Mouse (Mus musculus) kidney, embryonic 14.5 days (tissue): ENCODE data around the gene Jmjd8. TPM values are rescaled to one million over a fixed set of nuclear protein-coding genes. Genes with fewer than 3 reads are reported as not detected.

ENCODE experiments used
- ATAC-seq: fragments of 200-750 bp; cut with Nextera tagmentation; 2 replicates; pipeline ENCODE4 v1.8.0; 2017; ENCODE audit warnings: moderate number of reproducible peaks, mild to moderate bottlenecking, moderate TSS enrichment, moderate library complexity; ENCODE audit not compliant: low FRiP score, low TSS enrichment
- H3K27ac ChIP-seq: fragments of 300-500 bp; sonication (generic); 2 replicates; pipeline ENCODE4 v1.5.1; 2014; ENCODE audit warnings: low read depth, mild to moderate bottlenecking, low read length, moderate library complexity, mixed read lengths
- H3K27me3 ChIP-seq: fragments of 300-500 bp; sonication (generic); 2 replicates; pipeline ENCODE4 v1.6.1; 2014; ENCODE audit warnings: mild to moderate bottlenecking, low read length; ENCODE audit not compliant: control insufficient read depth, insufficient read depth
- H3K36me3 ChIP-seq: fragments of 300-500 bp; sonication (generic); 2 replicates; pipeline ENCODE4 v1.6.1; 2014; ENCODE audit warnings: low read length, mixed read lengths; ENCODE audit not compliant: control insufficient read depth, insufficient read depth
- H3K4me1 ChIP-seq: fragments of 300-500 bp; sonication (generic); 2 replicates; pipeline ENCODE4 v1.6.1; 2014; ENCODE audit warnings: low read length, mixed read lengths; ENCODE audit not compliant: control insufficient read depth, insufficient read depth
- H3K4me2 ChIP-seq: fragments of 300-500 bp; sonication (generic); replicated peaks from 2 replicates; pipeline ENCODE4 v1.6.1; 2014; ENCODE audit warnings: low read depth, mild to moderate bottlenecking, low read length
- H3K4me3 ChIP-seq: fragments of 300-500 bp; sonication (generic); 2 replicates; pipeline ENCODE4 v1.5.1; 2014; ENCODE audit warnings: mild to moderate bottlenecking, low read length
- H3K9ac ChIP-seq: fragments of 300-500 bp; sonication (generic); 2 replicates; pipeline ENCODE4 v1.6.1; 2014; ENCODE audit warnings: low read depth, mild to moderate bottlenecking, low read length, moderate library complexity
- H3K9me3 ChIP-seq: fragments of 300-500 bp; sonication (generic); 2 replicates; pipeline ENCODE4 v1.6.1; 2016; ENCODE audit warnings: low read length; ENCODE audit not compliant: control insufficient read depth
- WGBS: fragments of 180-500 bp; shearing (Covaris S2); extraction: QIAGEN DNeasy Blood & Tissue Kit; methylation state at CpG from one replicate; pipeline ENCODE4 v1.1.7; 2014; 5-methylcytosine and 5-hydroxymethylcytosine counted together
- polyA plus RNA-seq: library from polyadenylated mRNA; unstranded; fragments of >200 nt; fragmentation: Nextera tagmentation; extraction: Ambion mirVana; gene quantifications from 2 replicates; pipeline ENCODE4 v1.2.1, GENCODE M21; 2014

Jmjd8 gene
- polyA plus RNA-seq, 1 experiment from 2014 or later, result 45.7 TPM

GRCm38 (mm10) chr17:25840519-25840918 lies 11.9 kb downstream of the Jmjd8 start:
- 93% methylated on average over 6 of the region's 6 CpGs for WGBS
- no peak overlapping the region for H3K9ac ChIP-seq
- no peak for ATAC-seq
- H3K27ac ChIP-seq, result no peak overlapping the region
- no peaks in the 10 kb centered on the region for H3K27me3 ChIP-seq
- no peak overlapping the region for H3K4me2 ChIP-seq
- H3K36me3 ChIP-seq, result peaks cover 48% of the 10 kb centered on the region
- no peaks in the 10 kb centered on the region for H3K9me3 ChIP-seq
- no peak overlapping the region for H3K4me3 ChIP-seq
- peaks cover 30% of the 10 kb centered on the region for H3K4me1 ChIP-seq

GRCm38 (mm10) chr17:25841117-25841880 lies 12.6 kb downstream of the Jmjd8 start, which contains the start of gene Gm20683:
Gene Gm20683, minus strand, starts transcription at chr17:25841763.
- Histone ChIP-seq H3K36me3 (peaks cover 47% of the 10 kb centered on the region), H3K27me3 (no peaks in the 10 kb centered on the region), H3K9me3 (no peaks in the 10 kb centered on the region), H3K4me1 (peaks cover 25% of the 10 kb centered on the region), H3K27ac (no peak within 1 kb of the TSS), H3K4me2 (no peak within 1 kb of the TSS), H3K9ac (no peak within 1 kb of the TSS), H3K4me3 (no peak within 1 kb of the TSS)
- WGBS, result 91% methylated on average over 22 of the region's 22 CpGs
- no peak for ATAC-seq

DNA sequence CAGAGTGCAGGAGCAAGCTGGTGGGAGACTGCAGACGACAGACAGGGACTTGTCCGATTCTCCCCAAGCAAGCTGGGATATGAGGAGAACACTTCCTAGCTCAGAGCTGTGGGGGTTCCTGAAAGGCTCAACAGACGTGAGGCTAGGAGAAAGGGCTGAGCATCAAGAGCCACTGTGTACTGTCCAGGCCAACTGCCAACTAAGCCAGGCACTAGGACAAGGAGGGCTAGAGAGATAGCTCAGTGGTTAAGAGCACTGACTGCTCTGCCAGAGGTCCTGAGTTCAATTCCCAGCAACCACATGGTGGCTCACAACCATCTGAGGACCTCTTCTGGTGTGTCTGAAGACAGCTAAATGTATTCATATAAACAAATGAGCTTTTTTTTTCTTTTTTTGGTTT lies 13.8 kb downstream of the Jmjd8 start:
- 88% methylated on average over 3 of the region's 3 CpGs for WGBS

DNA sequence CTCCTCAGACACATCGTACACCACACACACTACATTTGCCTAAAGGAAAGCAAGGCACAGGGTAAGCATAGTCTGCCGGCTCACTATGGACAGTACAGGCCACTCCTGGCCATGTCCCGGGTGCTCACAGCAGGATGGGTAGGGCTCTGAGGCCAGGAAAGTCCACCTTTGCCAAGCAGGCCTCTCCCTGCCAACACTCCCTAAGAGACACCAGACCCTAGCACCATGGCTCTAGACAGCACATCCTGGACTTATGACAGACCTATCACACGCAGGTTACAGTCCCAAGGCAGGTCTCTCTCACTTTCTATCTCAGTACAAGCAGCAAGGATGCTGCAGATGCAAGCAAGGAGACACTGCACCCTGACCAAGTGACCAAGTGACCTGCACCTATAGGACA lies 14.5 kb downstream of the Jmjd8 start:
- 92% methylated on average over 4 of the region's 4 CpGs for WGBS
- no peak overlapping the region for H3K27ac ChIP-seq
- H3K27me3 ChIP-seq, result no peaks in the 10 kb centered on the region
- H3K4me3 ChIP-seq, result peak overlapping the region; percentile 90; the same call in 1 of the 2 replicates
- no peaks in the 10 kb centered on the region for H3K9me3 ChIP-seq
- no peak for ATAC-seq
- H3K4me1 ChIP-seq, result peaks cover 8% of the 10 kb centered on the region
- H3K9ac ChIP-seq, result peak overlapping the region; percentile 87; the same call in 1 of the 2 replicates
- peaks cover 52% of the 10 kb centered on the region for H3K36me3 ChIP-seq
- H3K4me2 ChIP-seq, result peak overlapping the region; percentile 91

More for the DNA sequence above, 13.8 kb downstream of the Jmjd8 start:
- H3K4me3 ChIP-seq, result no peak overlapping the region
- H3K4me2 ChIP-seq, result no peak overlapping the region
- no peaks in the 10 kb centered on the region for H3K9me3 ChIP-seq
- H3K36me3 ChIP-seq, result peaks cover 53% of the 10 kb centered on the region
- peaks cover 14% of the 10 kb centered on the region for H3K4me1 ChIP-seq
- no peak for ATAC-seq
- H3K27me3 ChIP-seq, result no peaks in the 10 kb centered on the region
- no peak overlapping the region for H3K9ac ChIP-seq
- H3K27ac ChIP-seq, result no peak overlapping the region

DNA sequence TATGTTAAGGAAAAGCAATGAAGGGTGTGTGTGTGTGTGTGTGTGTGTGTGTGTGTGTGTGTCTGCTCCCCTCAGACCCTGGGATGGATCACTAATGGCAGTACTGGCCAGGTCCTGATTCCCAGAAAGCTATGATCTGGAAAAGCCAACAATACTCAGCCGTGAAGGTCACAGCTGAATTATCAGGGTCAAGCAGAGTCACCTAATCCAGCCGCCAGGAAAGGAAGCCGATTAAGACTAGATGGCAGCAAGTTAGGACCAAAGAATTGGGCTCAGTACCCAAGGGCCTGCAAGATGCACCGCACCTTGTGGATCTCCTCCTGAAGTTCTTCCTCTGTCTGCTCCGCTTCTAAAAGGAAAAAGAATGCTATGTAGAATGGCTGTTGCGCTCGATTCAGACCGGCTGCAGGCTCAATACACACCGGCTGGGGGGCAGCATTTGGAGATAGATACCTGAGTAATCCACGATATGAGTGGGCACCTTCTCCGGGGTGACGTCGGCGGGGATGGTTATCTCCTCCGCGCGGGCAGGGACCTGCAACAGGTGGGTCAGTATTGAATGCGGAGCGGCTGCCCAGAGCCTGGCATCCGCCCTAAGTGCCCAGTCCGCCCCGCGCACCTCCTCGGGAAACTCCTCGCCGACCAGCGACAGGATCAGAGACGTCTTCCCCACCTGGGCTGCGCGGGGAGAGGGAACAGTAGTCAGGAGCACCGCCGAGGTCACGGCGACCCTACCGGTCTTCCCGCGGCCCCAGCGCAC lies 15.1 kb downstream of the Jmjd8 start:
- Histone ChIP-seq H3K4me1 (peaks cover 8% of the 10 kb centered on the region), H3K36me3 (peaks cover 56% of the 10 kb centered on the region), H3K4me2 (peak overlapping the region; percentile 91), H3K4me3 (peak overlapping the region; percentile 90), H3K9me3 (no peaks in the 10 kb centered on the region), H3K9ac (peak overlapping the region; percentile 87), H3K27me3 (no peaks in the 10 kb centered on the region), H3K27ac (peak overlapping the region; percentile 79; the same call in 1 of the 2 replicates)
- no peak for ATAC-seq
- WGBS, result 3% methylated on average over 34 of the region's 38 CpGs

DNA sequence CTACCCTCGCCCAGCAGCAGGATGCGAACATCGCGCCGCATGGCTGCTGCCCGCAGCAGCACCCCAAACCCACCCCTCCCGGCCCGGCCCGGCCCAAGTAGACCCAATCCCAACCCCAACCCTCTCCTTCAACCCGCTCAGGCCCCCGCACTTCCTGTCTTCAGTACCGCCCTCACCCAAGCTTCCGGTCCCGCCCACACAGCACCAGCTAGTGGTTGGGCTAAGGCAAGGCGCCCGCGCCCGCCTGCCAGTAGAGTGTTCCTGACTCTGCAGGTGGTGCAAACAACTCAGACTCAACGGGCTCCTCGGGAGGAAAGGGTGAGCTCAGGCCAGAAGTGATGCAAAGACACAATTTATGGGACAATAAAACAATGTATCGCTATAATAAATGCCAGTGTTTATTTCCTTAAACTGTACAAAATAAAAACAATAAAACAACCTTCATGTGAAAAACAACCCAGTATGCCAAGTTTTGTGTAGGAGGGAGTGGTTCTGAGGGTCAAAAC lies 15.8 kb downstream of the Jmjd8 start, which contains the start of gene Rhot2:
TSS of gene Rhot2 (minus strand) at position 456 of the 506 bp plus-strand sequence.
- H3K4me3 ChIP-seq, result peak within 1 kb of the TSS; percentile 90
- H3K4me2 ChIP-seq, result peak within 1 kb of the TSS; percentile 91
- H3K4me1 ChIP-seq, result peaks cover 8% of the 10 kb centered on the region
- no peaks in the 10 kb centered on the region for H3K27me3 ChIP-seq
- H3K27ac ChIP-seq, result peak within 1 kb of the TSS; percentile 79; the same call in 1 of the 2 replicates
- H3K36me3 ChIP-seq, result peaks cover 56% of the 10 kb centered on the region
- WGBS, result under 1% methylated on average over 21 of the region's 21 CpGs
- no peaks in the 10 kb centered on the region for H3K9me3 ChIP-seq
- peak within 1 kb of the TSS; percentile 87 for H3K9ac ChIP-seq
- peak; percentile 92 for ATAC-seq

GRCm38 (mm10) chr17:25860229-25860628 lies 31.6 kb downstream of the Jmjd8 start:
- H3K27me3 ChIP-seq, result no peaks in the 10 kb centered on the region
- 89% methylated on average over 6 of the region's 6 CpGs for WGBS
- no peak overlapping the region for H3K27ac ChIP-seq
- no peak for ATAC-seq
- H3K4me3 ChIP-seq, result peak overlapping the region; percentile 72
- H3K36me3 ChIP-seq, result peaks cover 5% of the 10 kb centered on the region; the same call in 1 of the 2 replicates
- peak overlapping the region; percentile 87; the same call in 1 of the 2 replicates for H3K9ac ChIP-seq
- H3K4me2 ChIP-seq, result peak overlapping the region; percentile 94
- H3K4me1 ChIP-seq, result peaks cover 15% of the 10 kb centered on the region
- no peaks in the 10 kb centered on the region for H3K9me3 ChIP-seq

GRCm38 (mm10) chr17:25860832-25861703 lies 32.4 kb downstream of the Jmjd8 start, which contains the start of gene Wdr90:
Gene Wdr90, minus strand, starts transcription at chr17:25861501.
- Histone ChIP-seq H3K9ac (peak within 1 kb of the TSS; percentile 87), H3K4me1 (peaks cover 15% of the 10 kb centered on the region), H3K4me2 (peak within 1 kb of the TSS; percentile 94), H3K9me3 (no peaks in the 10 kb centered on the region), H3K27ac (peak within 1 kb of the TSS; percentile 83), H3K4me3 (peak within 1 kb of the TSS; percentile 72), H3K36me3 (peaks cover 4% of the 10 kb centered on the region; the same call in 1 of the 2 replicates), H3K27me3 (no peaks in the 10 kb centered on the region)
- 4% methylated on average over 62 of the region's 65 CpGs for WGBS
- peak; percentile 91 for ATAC-seq
